Mouse (Mus musculus): ENCODE measurements around the gene Gm21970.

Gene Gm21970

GRCm38 (mm10) chr16:91391421-91391820 is at the start of gene Gm21970:
Gene Gm21970, plus strand, starts transcription at chr16:91391721.
- DNase-seq (ENCODE audit: low read depth), result no peak

GRCm38 (mm10) chr16:91346491-91346890 is 45.0 kb upstream of the Gm21970 start:
- no peak for DNase-seq (ENCODE audit: low read depth)

- no peak for DNase-seq (ENCODE audit: low read depth)
Observed at GRCm38 (mm10) chr16:91347491-91348263, 43.8 kb upstream of the Gm21970 start.

- DNase-seq (ENCODE audit: low read depth), result no peak
Observed at GRCm38 (mm10) chr16:91348264-91348565, 43.3 kb upstream of the Gm21970 start.

GRCm38 (mm10) chr16:91348588-91349330 is 42.8 kb upstream of the Gm21970 start:
- no peak for DNase-seq (ENCODE audit: low read depth)

GRCm38 (mm10) chr16:91352084-91352562 is 39.4 kb upstream of the Gm21970 start:
- peak; percentile 78 for DNase-seq (ENCODE audit: low read depth)

GRCm38 (mm10) chr16:91352749-91353148 is 38.8 kb upstream of the Gm21970 start:
- DNase-seq (ENCODE audit: low read depth), result peak; percentile 87

GRCm38 (mm10) chr16:91353177-91353576 is 38.3 kb upstream of the Gm21970 start:
- DNase-seq (ENCODE audit: low read depth), result no peak

GRCm38 (mm10) chr16:91353638-91354037 is 37.9 kb upstream of the Gm21970 start:
- DNase-seq (ENCODE audit: low read depth), result no peak

- no peak for DNase-seq (ENCODE audit: low read depth)
Observed at GRCm38 (mm10) chr16:91354599-91354998, 36.9 kb upstream of the Gm21970 start.

- DNase-seq (ENCODE audit: low read depth), result no peak
Observed at GRCm38 (mm10) chr16:91355160-91355559, 36.4 kb upstream of the Gm21970 start.

GRCm38 (mm10) chr16:91356760-91357525 is 34.6 kb upstream of the Gm21970 start:
- no peak for DNase-seq (ENCODE audit: low read depth)

- DNase-seq (ENCODE audit: low read depth), result no peak
Observed at GRCm38 (mm10) chr16:91357526-91357900, 34.0 kb upstream of the Gm21970 start.

- peak; percentile 80 for DNase-seq (ENCODE audit: low read depth)
Observed at GRCm38 (mm10) chr16:91358555-91358954, 33.0 kb upstream of the Gm21970 start.

GRCm38 (mm10) chr16:91359531-91359930 is 32.0 kb upstream of the Gm21970 start:
- peak; percentile 43 for DNase-seq (ENCODE audit: low read depth)

- DNase-seq (ENCODE audit: low read depth), result peak; percentile 8
Observed at GRCm38 (mm10) chr16:91360162-91360561, 31.4 kb upstream of the Gm21970 start.

- DNase-seq (ENCODE audit: low read depth), result no peak
Observed at GRCm38 (mm10) chr16:91362006-91362405, 29.5 kb upstream of the Gm21970 start.

GRCm38 (mm10) chr16:91362616-91363272 is 28.8 kb upstream of the Gm21970 start:
- peak; percentile 90 for DNase-seq (ENCODE audit: low read depth)

GRCm38 (mm10) chr16:91363483-91363882 is 28.0 kb upstream of the Gm21970 start:
- peak; percentile 89 for DNase-seq (ENCODE audit: low read depth)

GRCm38 (mm10) chr16:91366567-91366966 is 25.0 kb upstream of the Gm21970 start:
- no peak for DNase-seq (ENCODE audit: low read depth)

GRCm38 (mm10) chr16:91367066-91367465 is 24.5 kb upstream of the Gm21970 start:
- DNase-seq (ENCODE audit: low read depth), result no peak
